Mouse (Mus musculus) cortical plate, adult 2 months (tissue): ENCODE measurements around the gene Adora1.

Experiments
- CTCF ChIP-seq: fragments of 200-500 bp; IDR thresholded peaks from 2 replicates; pipeline ENCODE4 v1.5.1; 2011; ENCODE audit warnings: mild to moderate bottlenecking, control low read depth, low read length; ENCODE audit not compliant: insufficient read depth; ENCODE audit errors: extremely low read depth
- POLR2A ChIP-seq: fragments of 200-500 bp; IDR thresholded peaks from 2 replicates; pipeline ENCODE4 v1.6.1; 2011; ENCODE audit warnings: mild to moderate bottlenecking, low read length, control low read depth; ENCODE audit not compliant: insufficient read depth; ENCODE audit errors: extremely low read depth

- no peak for TF ChIP-seq POLR2A
- no peak for TF ChIP-seq CTCF
Observed at GRCm38 (mm10) chr1:134198197-134198995, 36.8 kb downstream of the Adora1 start.
